Mouse (Mus musculus) testis, adult 2 months (tissue): ENCODE measurements at regions not wholly inside any gene's neighbourhood (a gene's known extent, or its start where the extent isn't known, plus 50 kb on each side); places are given as distances from the start of the nearest gene placed in this dataset.

Experiments used
- CTCF ChIP-seq: fragments of 200-500 bp; IDR thresholded peaks from 2 replicates; pipeline ENCODE4 v1.5.1; 2012; ENCODE audit warnings: low read depth, mild to moderate bottlenecking, inconsistent platforms, low read length, moderate library complexity; ENCODE audit not compliant: control insufficient read depth, insufficient read depth, insufficient replicate concordance
- POLR2A ChIP-seq: fragments of 200-500 bp; IDR thresholded peaks from 2 replicates; pipeline ENCODE4 v1.6.1; 2012; ENCODE audit warnings: low read depth, mild to moderate bottlenecking, inconsistent platforms, low read length, moderate library complexity; ENCODE audit not compliant: control insufficient read depth

DNA sequence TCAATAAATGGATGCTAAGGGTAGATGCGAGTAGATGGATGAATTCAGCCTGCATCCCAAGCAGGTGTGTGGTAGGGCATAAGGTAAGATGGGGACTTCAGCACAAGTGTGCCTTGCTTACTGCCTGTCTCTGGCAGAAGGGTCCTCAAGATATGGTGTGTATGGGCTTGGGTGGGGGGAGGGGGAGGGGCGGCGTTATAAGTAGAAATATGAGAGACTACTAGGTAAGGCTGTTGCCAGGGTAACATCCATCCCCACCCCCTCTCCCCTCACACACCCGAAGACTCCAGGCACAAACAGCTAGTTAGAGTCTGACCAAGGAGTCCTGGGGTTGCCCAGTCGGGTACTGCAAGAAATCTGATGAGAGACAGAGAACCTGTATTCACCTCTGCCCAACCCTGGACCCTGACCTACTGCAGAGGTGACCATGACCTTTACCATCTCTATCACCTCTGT lies 63.5 kb upstream of the Acan start:
- TF ChIP-seq POLR2A (no peak), CTCF (no peak)
